Mouse (Mus musculus) liver (tissue): ENCODE data around the gene Hgd.

Source experiments
- DNase-seq: peaks from one replicate; pipeline ENCODE4 v3.0.0-alpha.2; 2020; ENCODE audit warnings: mixed read lengths

Hgd gene

DNA sequence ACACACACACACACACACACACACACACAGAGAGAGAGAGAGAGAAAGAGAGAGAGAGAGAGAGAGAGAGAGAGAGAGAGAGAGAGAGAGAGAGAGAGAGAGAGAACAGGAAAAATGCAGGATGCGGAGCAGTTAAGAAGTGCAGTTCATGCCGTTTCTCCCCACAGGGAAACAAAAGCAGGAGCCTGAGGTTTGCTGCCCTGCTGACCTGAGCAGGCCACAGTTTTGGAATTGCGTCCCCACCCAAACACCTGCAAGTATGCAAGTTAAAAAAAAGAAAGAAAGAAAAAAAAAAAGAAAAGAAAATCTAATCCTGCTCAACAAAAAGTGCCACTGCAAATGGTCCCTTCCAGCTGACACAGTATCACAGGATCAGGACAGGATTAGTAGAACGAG, 96.7 kb downstream of the Hgd start:
- DNase-seq = no peak

DNA sequence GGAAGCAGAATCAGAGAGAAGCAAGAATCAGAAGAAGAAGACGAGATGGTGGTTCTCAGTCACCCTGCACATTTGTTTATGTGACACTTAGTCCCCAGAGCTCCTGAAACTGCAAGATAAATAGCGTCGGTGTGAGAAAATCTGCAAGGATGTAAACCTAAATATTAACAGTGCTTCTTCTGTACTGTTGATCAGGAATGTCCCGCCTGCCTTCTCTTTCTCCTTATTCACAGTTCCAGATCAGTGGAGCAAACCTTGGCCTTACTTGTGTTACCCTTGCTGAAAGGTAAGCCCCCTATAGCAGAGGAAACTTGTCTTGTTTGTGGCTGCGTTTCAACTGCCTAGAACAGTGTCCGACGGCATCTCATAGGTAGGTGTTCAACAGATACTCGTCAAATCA, 97.6 kb downstream of the Hgd start:
- no peak for DNase-seq

DNA sequence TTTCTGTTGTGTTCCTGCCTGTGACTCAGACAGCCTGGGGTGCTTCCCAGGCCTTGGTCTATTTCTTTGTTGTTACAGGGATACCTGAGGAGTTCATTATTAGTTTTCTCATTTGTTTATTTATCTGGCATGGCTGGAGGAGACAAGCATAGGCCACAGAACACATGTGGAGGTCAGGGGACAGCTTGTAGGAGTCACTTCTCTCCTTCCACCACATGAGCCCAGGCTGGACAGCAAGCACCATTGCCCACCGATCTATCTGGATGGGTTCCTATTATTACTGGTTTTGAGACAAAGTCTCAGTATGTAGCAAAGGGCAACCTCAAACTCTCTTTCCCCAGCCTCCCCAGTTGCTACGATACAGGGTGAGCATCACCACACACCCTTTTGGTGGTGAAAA, 100.3 kb downstream of the Hgd start:
- DNase-seq = no peak

DNA sequence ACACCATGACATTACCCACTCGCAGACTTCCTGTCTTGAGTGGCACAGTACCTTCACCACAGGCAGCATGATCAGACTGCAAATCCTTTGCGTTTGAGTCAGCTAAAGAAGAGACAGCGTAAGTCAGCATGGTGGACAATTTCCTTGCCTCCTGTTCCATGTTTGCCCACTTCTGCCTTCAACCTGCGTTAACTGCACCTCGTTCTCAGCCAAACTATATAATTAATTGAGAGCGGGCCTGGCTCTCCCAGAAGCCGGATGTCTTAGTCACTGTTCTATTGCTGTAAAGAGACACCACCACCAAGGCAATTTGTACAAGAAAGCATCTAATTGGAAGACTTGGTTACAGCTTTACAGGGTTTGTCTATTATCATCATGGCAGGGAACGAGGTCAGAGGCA, 100.9 kb downstream of the Hgd start:
- no peak for DNase-seq
